Mouse (Mus musculus): ENCODE measurements around the gene Utp11.

DNA sequence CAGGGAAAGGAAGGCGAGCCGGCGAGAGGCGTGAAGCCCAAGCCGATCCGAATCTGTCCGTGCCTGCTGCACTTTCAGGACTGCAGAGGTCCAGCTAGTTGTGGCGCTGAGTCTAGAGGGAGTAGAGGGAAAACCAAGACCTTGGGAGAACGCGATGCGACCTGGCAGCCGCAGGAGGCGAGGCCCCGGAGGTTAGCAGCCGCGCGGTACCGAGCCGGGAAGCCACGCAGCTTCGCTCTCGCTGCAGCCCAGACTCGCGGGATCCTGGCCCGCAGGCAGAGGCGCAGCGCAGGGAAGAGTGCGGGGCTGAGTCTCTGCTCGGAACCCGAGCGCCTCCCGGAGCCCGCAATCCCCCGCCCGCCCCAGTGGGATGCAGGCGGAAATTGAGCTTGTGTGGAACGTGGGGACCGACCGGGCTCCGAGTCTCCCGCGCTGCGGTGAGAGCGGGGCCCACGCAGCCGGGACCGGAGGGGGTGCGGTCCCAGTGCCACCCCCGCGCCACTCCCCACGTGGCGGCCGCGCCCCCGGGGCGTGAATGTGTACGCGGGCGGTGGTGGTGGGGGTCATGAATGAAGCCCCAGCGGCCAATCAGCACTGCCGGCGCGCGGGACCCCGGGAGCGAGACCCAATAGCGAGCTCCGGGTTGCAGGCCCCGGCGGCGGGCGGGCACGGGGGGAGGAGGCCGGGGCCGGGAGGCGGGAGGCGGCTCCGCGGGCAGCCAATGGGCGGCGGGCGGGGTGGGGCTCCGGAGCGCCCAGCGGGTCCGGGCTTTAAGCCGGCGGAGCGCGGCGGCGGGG is 36.3 kb downstream of the Utp11 start:
- no peak for TF ChIP-seq MAFK (IDR thresholded peaks at IDR 0.05; ENCODE audit: insufficient read depth, low read depth, low read length)
- no peak for TF ChIP-seq ZNF384 (IDR thresholded peaks at IDR 0.05; ENCODE audit: low read depth, low read length)
- no peak for TF ChIP-seq HCFC1 (IDR thresholded peaks at IDR 0.05; ENCODE audit: borderline replicate concordance, insufficient read depth, low read length)
- TF ChIP-seq ZC3H11A (IDR thresholded peaks at IDR 0.05; ENCODE audit: borderline replicate concordance, low read depth, low read length) = no peak
- no peak; the same call in 1 of the 2 replicates for TF ChIP-seq CHD2 (IDR thresholded peaks at IDR 0.05; ENCODE audit: low read depth, low read length)
